Mouse (Mus musculus): ENCODE measurements around the gene Vrk1.

DNA sequence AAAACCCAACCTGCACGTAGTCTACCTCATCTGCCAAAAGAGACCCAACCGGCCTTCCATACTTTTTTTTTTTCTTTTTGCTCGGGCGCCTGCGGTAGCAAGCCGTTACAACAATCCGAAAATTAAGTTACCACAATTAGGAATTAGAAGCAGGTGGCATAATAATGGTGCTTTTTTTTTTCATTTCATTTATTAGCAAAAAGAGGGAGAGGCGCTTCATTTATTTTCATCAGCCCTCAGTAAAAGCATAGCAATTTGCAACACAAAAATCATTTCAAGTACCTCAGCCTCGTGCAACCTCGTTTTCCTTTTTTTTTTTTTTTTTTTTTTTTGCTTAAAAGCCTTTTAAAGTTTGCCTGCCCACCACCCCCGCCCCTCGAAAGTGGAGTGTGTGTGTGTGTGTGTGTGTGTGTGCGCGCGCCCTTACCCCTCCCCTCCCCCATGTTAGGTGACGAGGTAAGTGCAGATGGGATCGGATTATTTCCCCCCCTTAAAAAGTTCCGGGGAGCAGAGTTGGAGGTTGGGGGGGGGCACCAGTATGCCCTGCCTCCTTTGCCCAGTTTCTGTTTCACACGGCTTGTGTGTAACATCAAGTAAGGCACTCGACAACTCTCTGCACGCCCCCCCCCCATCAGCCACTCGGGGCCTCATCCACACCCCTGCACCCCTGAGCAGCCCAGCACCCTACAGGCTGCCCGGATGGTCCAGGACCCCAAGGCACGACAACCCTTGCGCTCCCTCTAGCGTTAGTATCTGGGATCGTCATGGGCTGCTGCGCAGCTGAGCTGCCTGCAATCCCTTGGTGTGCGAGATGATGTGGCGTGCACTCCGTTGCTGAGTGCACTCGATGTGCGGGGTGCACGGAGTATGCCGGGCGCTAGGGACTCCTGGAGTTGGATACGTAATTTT is 47.7 kb upstream of the Vrk1 start:
- TF ChIP-seq CTCF (IDR thresholded peaks at IDR 0.05; ENCODE audit: borderline replicate concordance, control insufficient read depth, extremely low read depth, insufficient read depth, low read length, poor library complexity): peak; percentile 79; the same call in 1 of the 2 replicates
- peak; percentile 18; the same call in 1 of the 2 replicates for TF ChIP-seq POLR2A (IDR thresholded peaks at IDR 0.05; ENCODE audit: control insufficient read depth, extremely low read depth, insufficient read depth, low read length, poor library complexity)

Measured in thymus, adult 2 months (tissue).